Mouse (Mus musculus): ENCODE measurements around the gene Vmn1r5.
"Not testable (repeated sequence)": the region's sequence is repeated elsewhere in the genome, so short reads cannot be mapped to it uniquely, and the experiment has no call there.

The Vmn1r5 gene

GRCm38 (mm10) chr6:56969973-56970372, at the start of gene Vmn1r5:
Gene Vmn1r5 (plus strand): TSS chr6:56970273.
- no peak for DNase-seq (ENCODE audit: low read depth, low spot score)

GRCm38 (mm10) chr6:56923331-56923725, 46.7 kb upstream of the Vmn1r5 start:
- no peak for DNase-seq (ENCODE audit: low read depth, low spot score)

GRCm38 (mm10) chr6:56923726-56924707, 46.1 kb upstream of the Vmn1r5 start, which contains the start of the genes Nt5c3 and Vmn1r4:
Gene Nt5c3 (minus strand): TSS chr6:56923932.
Gene Vmn1r4 (plus strand): TSS chr6:56924015.
- peak; percentile 99 for DNase-seq (ENCODE audit: low read depth, low spot score)

GRCm38 (mm10) chr6:56931648-56932415, 38.2 kb upstream of the Vmn1r5 start:
- no peak for DNase-seq (ENCODE audit: low read depth, low spot score)

- DNase-seq (ENCODE audit: low read depth, low spot score): no peak
Measured at GRCm38 (mm10) chr6:56932464-56932863, 37.6 kb upstream of the Vmn1r5 start.

- no peak for DNase-seq (ENCODE audit: low read depth, low spot score)
Measured at GRCm38 (mm10) chr6:56934366-56934765, 35.7 kb upstream of the Vmn1r5 start.

GRCm38 (mm10) chr6:56956436-56956835, 13.6 kb upstream of the Vmn1r5 start:
- DNase-seq (ENCODE audit: low read depth, low spot score): no peak

GRCm38 (mm10) chr6:56996943-56997342, 26.9 kb downstream of the Vmn1r5 start, which contains the start of gene Vmn1r6:
Gene Vmn1r6 (plus strand): TSS chr6:56997243.
- DNase-seq (ENCODE audit: low read depth, low spot score): no peak

- not testable (repeated sequence) for DNase-seq (ENCODE audit: low read depth, low spot score)
Measured at GRCm38 (mm10) chr6:57025224-57025623, 55.2 kb downstream of the Vmn1r5 start, which contains the start of gene Vmn1r7. Gene Vmn1r7 (minus strand): TSS chr6:57025324.

- no peak for DNase-seq (ENCODE audit: low read depth, low spot score)
Measured at GRCm38 (mm10) chr6:57031984-57032383, 61.9 kb downstream of the Vmn1r5 start, which contains the start of gene Vmn1r8. Gene Vmn1r8 (plus strand): TSS chr6:57032284.

GRCm38 (mm10) chr6:57034674-57035073, 64.6 kb downstream of the Vmn1r5 start:
- no peak for DNase-seq (ENCODE audit: low read depth, low spot score)
